Mouse (Mus musculus) E14TG2a.4 (cell line): ENCODE data around the gene Pex3.

Experiments
- CTCF ChIP-seq: conservative IDR thresholded peaks from 2 replicates; pipeline ENCODE4 v1.5.1; 2014; ENCODE audit warnings: low read length
- NANOG ChIP-seq: IDR thresholded peaks from 2 replicates; pipeline ENCODE4 v1.6.1; 2014; ENCODE audit warnings: borderline replicate concordance, low read length, mixed read lengths

DNA sequence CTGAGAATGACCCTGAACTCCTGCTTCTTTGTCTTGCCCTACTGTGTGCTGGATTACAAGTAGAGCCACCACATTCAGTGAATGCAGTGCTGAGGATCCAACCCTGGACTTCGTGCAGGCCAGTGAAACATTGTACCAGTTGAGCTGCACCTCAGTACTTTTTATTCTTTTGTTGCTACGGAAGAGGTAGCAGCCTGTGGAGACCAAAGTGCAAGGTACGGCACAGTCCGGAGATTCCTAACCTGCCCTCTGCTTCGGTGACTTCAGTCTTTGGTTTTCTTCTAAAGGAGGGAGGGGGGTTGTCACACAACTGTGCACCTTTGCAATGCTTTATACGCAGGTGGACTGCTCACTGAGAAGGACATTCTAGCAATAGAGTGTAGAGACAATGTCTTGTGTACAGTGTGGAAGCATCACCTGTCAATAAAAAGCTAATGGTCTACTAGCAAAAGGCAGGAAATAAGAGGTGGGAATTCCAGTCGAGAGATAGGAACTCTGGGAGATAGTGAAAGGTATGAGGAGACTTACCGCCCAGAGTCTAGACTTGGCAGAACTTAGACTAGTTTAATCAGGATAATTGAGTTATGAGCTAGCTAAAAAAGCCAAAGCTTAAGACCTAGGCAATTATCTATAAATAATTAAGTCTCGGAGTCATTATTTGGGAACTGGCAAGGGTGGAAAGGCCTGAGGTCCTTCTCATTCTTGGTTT, 58.8 kb downstream of the Pex3 start:
- TF ChIP-seq CTCF (no peak), NANOG (no peak)
